Mouse (Mus musculus) ES-E14 (cell line): ENCODE measurements at regions not wholly inside any gene's neighbourhood (a gene's known extent, or its start where the extent isn't known, plus 50 kb on each side); places are given as distances from the start of the nearest gene placed in this dataset.

ENCODE experiments used
- CHD2 ChIP-seq: IDR thresholded peaks from 2 replicates; pipeline ENCODE4 v1.6.1; 2014; ENCODE audit warnings: mild to moderate bottlenecking, low read depth, low read length, inconsistent platforms
- HCFC1 ChIP-seq: IDR thresholded peaks from 2 replicates; pipeline ENCODE4 v1.6.1; 2012; ENCODE audit warnings: low read length, inconsistent platforms, borderline replicate concordance; ENCODE audit not compliant: insufficient read depth
- ZNF384 ChIP-seq: IDR thresholded peaks from 2 replicates; pipeline ENCODE4 v1.6.1; 2012; ENCODE audit warnings: low read depth, low read length, inconsistent platforms

DNA sequence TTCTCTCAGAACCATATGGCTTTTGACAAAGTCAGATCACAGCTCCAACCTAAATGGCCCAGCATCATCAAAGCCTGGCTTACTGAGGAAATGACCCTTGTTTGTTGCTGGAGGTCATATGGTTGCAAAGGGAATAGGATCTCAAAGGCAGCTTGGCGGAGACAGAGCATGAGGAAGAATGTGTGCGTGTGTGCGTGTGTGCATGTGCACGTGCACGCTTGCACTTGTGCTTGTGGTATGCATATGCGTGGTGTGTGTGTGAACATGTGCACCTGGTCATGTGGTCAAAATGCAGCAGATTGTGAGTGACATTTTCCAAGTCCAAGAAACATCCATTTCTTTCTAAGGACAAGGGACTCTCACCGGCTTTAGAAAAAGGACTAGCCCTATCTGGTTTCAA, 216.9 kb downstream of the Dact1 start:
- TF ChIP-seq CHD2 (no peak), ZNF384 (no peak), HCFC1 (no peak)
